Mouse (Mus musculus) intestine, embryonic 16.5 days (tissue): ENCODE results near the gene B3gnt3. TPM values are rescaled to one million over a fixed set of nuclear protein-coding genes. Genes with fewer than 3 reads are reported as not detected.
"Not testable (repeated sequence)": the region's sequence is repeated elsewhere in the genome, so short reads cannot be mapped to it uniquely, and the experiment has no call there.

Experiments used
- ATAC-seq: fragments of 200-750 bp; cut with Nextera tagmentation; 2 replicates; pipeline ENCODE4 v1.8.0; 2017; ENCODE audit warnings: moderate TSS enrichment, moderate library complexity
- H3K27ac ChIP-seq: fragments of 300-500 bp; sonication (generic); 2 replicates; pipeline ENCODE4 v1.5.1; 2014; ENCODE audit warnings: mild to moderate bottlenecking, low read length
- H3K27me3 ChIP-seq: fragments of 300-500 bp; sonication (generic); replicated peaks from 2 replicates; pipeline ENCODE4 v1.6.1; 2014; ENCODE audit warnings: low read length, control low read depth, mixed read lengths; ENCODE audit not compliant: control insufficient read depth, insufficient read depth
- H3K36me3 ChIP-seq: fragments of 300-500 bp; sonication (generic); 2 replicates; pipeline ENCODE4 v1.6.1; 2014; ENCODE audit warnings: low read length, control low read depth; ENCODE audit not compliant: control insufficient read depth, insufficient read depth
- H3K4me1 ChIP-seq: fragments of 300-500 bp; sonication (generic); 2 replicates; pipeline ENCODE4 v1.6.1; 2014; ENCODE audit warnings: low read length, control low read depth, mixed read lengths; ENCODE audit not compliant: control insufficient read depth, insufficient read depth
- H3K4me2 ChIP-seq: fragments of 300-500 bp; sonication (generic); 2 replicates; pipeline ENCODE4 v1.6.1; 2014; ENCODE audit warnings: low read depth, low read length, control low read depth
- H3K4me3 ChIP-seq: fragments of 300-500 bp; sonication (generic); 2 replicates; pipeline ENCODE4 v1.5.1; 2014; ENCODE audit warnings: mild to moderate bottlenecking, low read length
- H3K9ac ChIP-seq: fragments of 300-500 bp; sonication (generic); 2 replicates; pipeline ENCODE4 v1.6.1; 2014; ENCODE audit warnings: low read depth, low read length
- H3K9me3 ChIP-seq: fragments of 300-500 bp; sonication (generic); 2 replicates; pipeline ENCODE4 v1.6.1; 2016; ENCODE audit warnings: low read length, control low read depth; ENCODE audit not compliant: control insufficient read depth
- whole genome bisulfite sequencing: fragments of 180-500 bp; shearing (Covaris S2); extraction: QIAGEN DNeasy Blood & Tissue Kit; methylation state at CpG from one replicate; pipeline ENCODE4 v1.1.7; 2014; 5-methylcytosine and 5-hydroxymethylcytosine counted together
- polyA plus RNA-seq: library from polyadenylated mRNA; unstranded; fragments of >200 nt; fragmentation: Nextera tagmentation; extraction: Ambion mirVana; gene quantifications from 2 replicates; pipeline ENCODE4 v1.2.1, GENCODE M21; 2015

B3gnt3 gene
- polyA plus RNA-seq, 1 experiment from 2014 or later = 20.9 TPM

DNA sequence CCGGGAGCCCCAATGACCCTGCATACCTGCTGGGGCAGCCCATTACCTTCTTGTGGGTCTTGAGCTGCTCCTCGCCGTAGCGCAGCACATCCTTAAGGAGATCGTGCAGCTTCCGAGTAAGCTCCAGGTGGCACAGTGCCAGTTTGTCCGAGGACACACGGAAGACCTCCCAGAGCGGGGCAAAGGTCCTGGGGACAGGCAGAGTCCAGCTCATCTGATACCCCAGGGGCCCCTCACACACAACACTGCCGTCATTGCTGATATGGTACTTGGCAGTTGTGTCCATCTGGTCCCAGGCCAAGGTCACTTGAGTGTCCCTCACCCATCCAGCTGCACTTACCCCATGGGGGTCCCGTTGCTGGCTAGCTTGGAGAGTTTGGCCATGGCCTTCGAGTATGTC lies 15.5 kb upstream of the B3gnt3 start:
- Histone ChIP-seq H3K27ac (no peak overlapping the region), H3K9ac (no peak overlapping the region), H3K36me3 (no peaks in the 10 kb centered on the region), H3K9me3 (no peaks in the 10 kb centered on the region), H3K4me2 (no peak overlapping the region), H3K27me3 (no peaks in the 10 kb centered on the region), H3K4me1 (no peaks in the 10 kb centered on the region), H3K4me3 (no peak overlapping the region)
- 75% methylated on average over 12 of the region's 12 CpGs for WGBS
- ATAC-seq = no peak

DNA sequence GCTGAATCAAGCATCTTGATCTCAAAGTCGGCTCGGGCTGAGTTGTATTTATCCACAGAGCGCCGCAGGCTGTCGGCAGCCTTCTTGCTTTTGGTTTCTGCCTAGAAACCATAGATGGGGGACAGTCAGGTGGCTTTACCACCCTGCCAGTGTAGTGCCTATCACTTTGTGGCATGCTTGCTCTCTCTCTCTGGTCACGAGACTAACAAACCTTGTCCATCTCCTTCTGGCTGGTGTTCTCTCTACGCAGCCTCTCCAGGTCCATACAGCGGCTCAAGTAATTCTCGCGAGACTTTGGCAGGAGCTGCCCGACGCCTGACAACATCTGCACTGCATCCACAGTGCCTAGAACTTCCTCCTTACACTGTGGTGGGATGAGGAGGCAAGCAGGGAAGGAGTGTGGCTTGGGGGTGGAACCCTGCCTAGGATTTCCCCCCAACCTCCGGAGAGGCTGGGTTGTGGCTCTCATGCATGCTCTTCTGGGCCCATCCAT lies 15.0 kb upstream of the B3gnt3 start:
- no peak overlapping the region for H3K27ac ChIP-seq
- no peaks in the 10 kb centered on the region for H3K4me1 ChIP-seq
- H3K9ac ChIP-seq = no peak overlapping the region
- ATAC-seq = no peak
- no peaks in the 10 kb centered on the region for H3K27me3 ChIP-seq
- H3K36me3 ChIP-seq = no peaks in the 10 kb centered on the region
- H3K4me2 ChIP-seq = no peak overlapping the region
- H3K9me3 ChIP-seq = no peaks in the 10 kb centered on the region
- no peak overlapping the region for H3K4me3 ChIP-seq
- WGBS = 83% methylated on average over 13 of the region's 13 CpGs

DNA sequence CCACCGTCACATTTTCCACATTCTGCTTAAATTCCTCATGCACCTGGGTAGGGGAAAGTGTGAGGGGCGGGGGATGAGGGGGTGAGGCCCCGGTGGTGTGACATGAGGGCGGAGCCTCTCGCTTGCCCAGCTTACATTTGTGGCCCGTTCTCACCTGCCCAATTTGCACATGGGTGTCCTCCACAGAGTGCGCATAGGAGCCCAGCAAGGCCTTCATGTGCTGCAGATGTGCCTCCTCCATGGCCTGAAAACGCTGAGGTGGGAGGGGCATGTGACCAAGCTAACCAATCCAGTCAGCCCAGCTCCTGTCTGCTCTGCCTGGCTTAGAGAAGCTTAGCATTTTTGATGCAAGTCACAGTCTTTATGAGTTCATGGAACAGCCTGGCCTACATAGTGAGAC lies 13.9 kb upstream of the B3gnt3 start:
- Histone ChIP-seq H3K27ac (no peak overlapping the region), H3K4me1 (no peaks in the 10 kb centered on the region), H3K36me3 (no peaks in the 10 kb centered on the region), H3K27me3 (no peaks in the 10 kb centered on the region), H3K9me3 (no peaks in the 10 kb centered on the region), H3K4me2 (no peak overlapping the region), H3K4me3 (no peak overlapping the region), H3K9ac (no peak overlapping the region)
- no peak for ATAC-seq
- WGBS = 38% methylated on average over 8 of the region's 8 CpGs

DNA sequence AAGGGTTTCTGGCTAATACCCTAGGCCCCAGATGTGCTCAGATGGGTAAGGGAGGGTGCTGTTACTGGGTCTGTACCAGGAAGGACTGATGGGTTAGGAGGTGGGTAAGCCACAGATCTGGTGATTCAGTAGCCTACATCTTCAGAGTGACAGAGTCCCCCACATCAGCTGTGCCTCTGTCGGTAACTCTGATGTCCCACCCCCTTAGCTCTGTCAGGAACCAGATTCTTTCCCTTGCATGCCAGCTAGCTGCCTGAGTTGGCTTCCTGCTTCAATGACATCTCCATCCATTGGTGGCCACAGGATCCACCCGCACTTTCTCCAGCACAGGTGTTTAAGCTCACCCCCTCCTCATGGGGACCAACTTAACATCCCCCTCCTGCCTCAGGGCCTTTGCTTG lies 10.0 kb upstream of the B3gnt3 start:
- Histone ChIP-seq H3K9ac (no peak overlapping the region), H3K27me3 (no peaks in the 10 kb centered on the region), H3K4me1 (no peaks in the 10 kb centered on the region), H3K9me3 (no peaks in the 10 kb centered on the region), H3K27ac (no peak overlapping the region), H3K4me2 (no peak overlapping the region), H3K36me3 (no peaks in the 10 kb centered on the region), H3K4me3 (no peak overlapping the region)
- ATAC-seq = no peak
- WGBS = 80% methylated on average over 2 of the region's 2 CpGs

DNA sequence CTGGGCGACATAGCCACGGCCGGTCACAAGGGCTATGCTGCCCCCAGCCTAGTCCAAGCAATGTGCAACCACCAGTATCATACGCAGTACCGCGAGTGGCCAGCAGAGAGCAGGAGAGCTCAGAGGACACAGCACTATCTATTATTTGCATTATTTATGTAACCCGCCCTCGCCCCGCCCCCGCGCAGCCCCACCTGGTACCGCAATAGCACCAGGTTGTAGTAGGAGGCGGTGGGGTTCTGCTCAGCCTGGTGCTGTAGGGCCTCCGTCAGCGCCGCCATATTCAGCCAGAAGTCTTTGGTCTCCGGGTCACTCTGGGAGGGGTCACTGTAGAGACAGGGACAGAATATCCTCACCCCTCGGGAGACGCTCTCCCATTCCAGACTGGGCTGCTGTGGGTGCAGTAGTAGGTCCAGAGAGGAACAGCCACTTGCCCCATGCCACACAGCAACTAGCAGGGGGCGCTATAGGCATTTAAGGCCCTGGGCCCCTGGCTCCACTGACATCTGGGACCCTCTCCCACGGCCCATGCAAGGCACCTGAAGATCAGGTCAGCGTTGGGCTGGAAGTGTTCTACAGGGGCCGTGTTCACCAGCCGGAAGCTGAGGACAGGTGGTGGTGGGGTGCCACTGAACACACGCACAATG lies 8.3 kb upstream of the B3gnt3 start:
- no peaks in the 10 kb centered on the region for H3K9me3 ChIP-seq
- H3K4me3 ChIP-seq = peak overlapping the region; percentile 27
- H3K27me3 ChIP-seq = no peaks in the 10 kb centered on the region
- peak; percentile 79 for ATAC-seq
- H3K36me3 ChIP-seq = no peaks in the 10 kb centered on the region
- H3K4me2 ChIP-seq = peak overlapping the region; percentile 43
- H3K9ac ChIP-seq = no peak overlapping the region
- no peaks in the 10 kb centered on the region for H3K4me1 ChIP-seq
- WGBS = 23% methylated on average over 25 of the region's 25 CpGs
- H3K27ac ChIP-seq = no peak overlapping the region

DNA sequence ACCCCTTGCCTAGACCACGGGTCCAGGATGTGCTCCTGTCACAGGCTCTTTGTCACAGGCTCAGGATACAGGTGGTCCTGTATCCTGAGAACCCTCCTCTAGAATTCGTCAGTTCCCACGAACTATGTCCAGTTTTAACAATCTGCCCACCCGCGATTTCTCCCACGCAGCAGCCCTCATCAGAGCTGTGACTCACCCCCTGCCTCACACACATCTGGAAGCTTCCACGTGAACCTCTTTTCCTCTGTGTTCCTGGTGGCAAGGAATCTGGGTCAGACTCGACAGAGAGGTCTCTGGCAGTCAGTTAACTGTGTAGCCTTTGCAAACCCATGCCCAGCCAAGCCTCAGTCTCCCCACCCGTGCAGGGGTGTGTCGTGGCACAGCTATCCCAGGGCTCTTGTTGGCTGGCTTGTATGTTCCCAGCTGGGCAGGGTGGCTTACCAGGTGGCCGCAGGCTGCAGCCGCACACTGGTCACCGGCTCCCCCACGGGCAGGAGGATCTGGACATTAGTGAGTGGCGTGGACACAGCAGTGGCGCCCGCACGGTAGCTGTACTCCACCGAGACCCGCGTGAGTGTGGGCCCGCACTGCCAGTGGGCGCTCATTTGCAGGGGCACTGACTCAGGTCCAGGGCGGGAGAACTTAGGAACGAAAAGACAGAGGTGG lies 7.7 kb upstream of the B3gnt3 start:
- H3K27me3 ChIP-seq = no peaks in the 10 kb centered on the region

DNA sequence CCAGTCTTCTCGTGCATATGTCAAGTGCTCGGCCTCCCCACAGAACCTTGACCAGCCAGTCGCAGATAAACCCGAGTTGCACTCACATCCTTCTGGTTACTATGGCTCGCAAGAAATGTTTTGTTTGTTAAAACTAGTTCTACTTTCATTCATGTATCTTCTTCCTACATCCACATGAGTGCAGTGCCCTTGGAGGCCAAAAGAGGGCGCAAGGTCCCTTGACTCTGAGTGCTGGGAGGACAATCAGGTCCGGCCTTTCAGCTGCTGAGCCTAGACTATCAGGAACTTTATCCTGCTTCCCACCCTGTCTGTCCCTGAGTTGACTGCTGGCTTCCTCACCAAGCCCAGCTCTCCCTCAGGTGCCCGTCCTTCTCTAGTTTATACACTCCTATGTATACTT lies 6.3 kb upstream of the B3gnt3 start:
- no peak for ATAC-seq
- no peaks in the 10 kb centered on the region for H3K9me3 ChIP-seq
- WGBS = 40% methylated on average over 8 of the region's 8 CpGs
- no peak overlapping the region for H3K4me3 ChIP-seq
- H3K27ac ChIP-seq = no peak overlapping the region
- no peaks in the 10 kb centered on the region for H3K36me3 ChIP-seq
- no peak overlapping the region for H3K9ac ChIP-seq
- peaks cover under 1% of the 10 kb centered on the region; the same call in 1 of the 2 replicates for H3K4me1 ChIP-seq
- 0 out of 2 replicates have a peak, but pooled peaks cover 2% of the 10 kb centered on the region for H3K27me3 ChIP-seq
- H3K4me2 ChIP-seq = no peak overlapping the region

More for the DNA sequence above, 7.7 kb upstream of the B3gnt3 start:
- no peak overlapping the region for H3K9ac ChIP-seq
- H3K9me3 ChIP-seq = no peaks in the 10 kb centered on the region
- H3K27ac ChIP-seq = no peak overlapping the region
- no peaks in the 10 kb centered on the region for H3K4me1 ChIP-seq
- peak overlapping the region; percentile 43 for H3K4me2 ChIP-seq
- 45% methylated on average over 25 of the region's 25 CpGs for WGBS
- H3K36me3 ChIP-seq = no peaks in the 10 kb centered on the region
- peak; percentile 44 for ATAC-seq
- H3K4me3 ChIP-seq = no peak overlapping the region

DNA sequence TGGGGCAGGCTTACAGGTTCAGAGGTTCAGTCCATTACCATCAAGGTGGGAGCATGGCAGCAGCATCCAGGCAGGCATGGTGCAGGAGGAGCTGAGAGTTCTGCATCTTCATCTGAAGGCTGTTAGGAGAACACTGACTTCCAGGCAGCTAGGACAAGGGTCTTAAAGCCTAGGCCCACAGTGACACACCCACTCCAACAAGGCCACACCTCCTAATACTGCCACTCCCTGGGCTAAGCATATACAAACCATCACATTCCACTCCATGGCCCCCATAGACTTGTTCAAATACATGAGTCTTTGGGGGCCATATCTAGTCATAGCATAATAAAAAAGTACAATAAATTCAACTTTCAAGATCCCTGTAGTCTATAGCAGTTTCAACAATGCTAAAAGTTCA lies 1.8 kb upstream of the B3gnt3 start:
- H3K4me2 ChIP-seq, H3K9me3 ChIP-seq, H3K9ac ChIP-seq, ATAC-seq, H3K4me3 ChIP-seq, H3K36me3 ChIP-seq: not testable (repeated sequence)
- Histone ChIP-seq H3K27me3 (peaks cover 11% of the 10 kb centered on the region; the same call in 1 of the 2 replicates), H3K27ac (peak overlapping the region; percentile 82), H3K4me1 (peaks cover 13% of the 10 kb centered on the region; the same call in 1 of the 2 replicates)

DNA sequence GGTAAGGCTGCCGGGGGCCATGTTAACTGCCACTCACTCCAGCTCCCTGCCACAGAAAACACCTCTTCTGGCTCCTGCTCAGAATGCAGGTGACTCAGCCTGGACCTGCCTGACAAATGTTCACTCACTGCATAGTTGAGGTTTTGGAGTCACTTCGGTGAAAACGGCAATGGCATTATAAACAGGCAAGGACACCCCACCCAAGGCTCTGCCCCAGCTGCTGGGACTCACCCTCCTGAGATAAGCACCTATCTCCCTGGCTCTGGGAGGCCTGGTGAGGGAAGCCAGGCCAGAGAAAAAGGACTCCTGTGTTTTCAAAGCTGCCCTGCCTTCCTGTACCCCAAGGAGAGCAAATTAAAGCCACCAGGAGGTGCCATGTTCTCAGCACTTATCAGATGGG lies 1.3 kb upstream of the B3gnt3 start:
- ATAC-seq = peak; percentile 54
- Histone ChIP-seq H3K9me3 (no peaks in the 10 kb centered on the region), H3K4me2 (0 out of 2 replicates have a peak overlapping the region, but pooled peaks have one; percentile 42), H3K27me3 (peaks cover 11% of the 10 kb centered on the region; the same call in 1 of the 2 replicates), H3K4me1 (peaks cover 13% of the 10 kb centered on the region; the same call in 1 of the 2 replicates), H3K36me3 (no peaks in the 10 kb centered on the region), H3K9ac (no peak overlapping the region; the same call in 1 of the 2 replicates), H3K4me3 (no peak overlapping the region; the same call in 1 of the 2 replicates), H3K27ac (peak overlapping the region; percentile 82)
- WGBS = 61% methylated on average over 3 of the region's 3 CpGs
